Mouse (Mus musculus) lung, postnatal 14 days (tissue): ENCODE measurements around the gene Trpm3.

Experiments
- DNase-seq: peaks from one replicate; pipeline ENCODE4 v3.0.0; 2021

The Trpm3 gene

GRCm38 (mm10) chr19:22138590-22139421 lies at the start of gene Trpm3:
TSS of gene Trpm3 (plus strand) at chr19:22139046.
- peak; percentile 68 for DNase-seq

- DNase-seq, result no peak
Observed at GRCm38 (mm10) chr19:22100582-22100981, 38.3 kb upstream of the Trpm3 start.

GRCm38 (mm10) chr19:22103865-22104264 lies 35.0 kb upstream of the Trpm3 start:
- no peak for DNase-seq

- DNase-seq, result no peak
Observed at GRCm38 (mm10) chr19:22104848-22105484, 33.9 kb upstream of the Trpm3 start.

GRCm38 (mm10) chr19:22105648-22106047 lies 33.2 kb upstream of the Trpm3 start:
- no peak for DNase-seq

GRCm38 (mm10) chr19:22108893-22109463 lies 29.9 kb upstream of the Trpm3 start:
- DNase-seq, result no peak

GRCm38 (mm10) chr19:22120976-22121375 lies 17.9 kb upstream of the Trpm3 start:
- DNase-seq, result no peak

- no peak for DNase-seq
Observed at GRCm38 (mm10) chr19:22121631-22122030, 17.2 kb upstream of the Trpm3 start.

- DNase-seq, result peak; percentile 1
Observed at GRCm38 (mm10) chr19:22132626-22133025, 6.2 kb upstream of the Trpm3 start.

- no peak for DNase-seq
Observed at GRCm38 (mm10) chr19:22178549-22178948, 39.7 kb downstream of the Trpm3 start.

- no peak for DNase-seq
Observed at GRCm38 (mm10) chr19:22179017-22179416, 40.2 kb downstream of the Trpm3 start.

GRCm38 (mm10) chr19:22180136-22180535 lies 41.3 kb downstream of the Trpm3 start:
- DNase-seq, result no peak

- no peak for DNase-seq
Observed at GRCm38 (mm10) chr19:22189716-22190115, 50.9 kb downstream of the Trpm3 start.

- no peak for DNase-seq
Observed at GRCm38 (mm10) chr19:22222520-22222919, 83.7 kb downstream of the Trpm3 start.

GRCm38 (mm10) chr19:22234187-22234586 lies 95.3 kb downstream of the Trpm3 start:
- DNase-seq, result no peak

- no peak for DNase-seq
Observed at GRCm38 (mm10) chr19:22249076-22249475, 110.2 kb downstream of the Trpm3 start.

- DNase-seq, result no peak
Observed at GRCm38 (mm10) chr19:22272916-22273315, 134.1 kb downstream of the Trpm3 start.

- DNase-seq, result no peak
Observed at GRCm38 (mm10) chr19:22284651-22285050, 145.8 kb downstream of the Trpm3 start.

- DNase-seq, result no peak
Observed at GRCm38 (mm10) chr19:22292671-22293070, 153.8 kb downstream of the Trpm3 start.

- no peak for DNase-seq
Observed at GRCm38 (mm10) chr19:22300906-22301305, 162.1 kb downstream of the Trpm3 start.

GRCm38 (mm10) chr19:22303021-22303951 lies 164.4 kb downstream of the Trpm3 start:
- DNase-seq, result no peak

- DNase-seq, result peak; percentile 92
Observed at GRCm38 (mm10) chr19:22303952-22304655, 165.3 kb downstream of the Trpm3 start.
